Mouse (Mus musculus): ENCODE results near the gene Tanc1.
A peak's percentile ranks its signal among the peaks of the same experiment; 100 is the strongest.
"Not testable (repeated sequence)": the region's sequence is repeated elsewhere in the genome, so short reads cannot be mapped to it uniquely, and the experiment has no call there.

Gene Tanc1

DNA sequence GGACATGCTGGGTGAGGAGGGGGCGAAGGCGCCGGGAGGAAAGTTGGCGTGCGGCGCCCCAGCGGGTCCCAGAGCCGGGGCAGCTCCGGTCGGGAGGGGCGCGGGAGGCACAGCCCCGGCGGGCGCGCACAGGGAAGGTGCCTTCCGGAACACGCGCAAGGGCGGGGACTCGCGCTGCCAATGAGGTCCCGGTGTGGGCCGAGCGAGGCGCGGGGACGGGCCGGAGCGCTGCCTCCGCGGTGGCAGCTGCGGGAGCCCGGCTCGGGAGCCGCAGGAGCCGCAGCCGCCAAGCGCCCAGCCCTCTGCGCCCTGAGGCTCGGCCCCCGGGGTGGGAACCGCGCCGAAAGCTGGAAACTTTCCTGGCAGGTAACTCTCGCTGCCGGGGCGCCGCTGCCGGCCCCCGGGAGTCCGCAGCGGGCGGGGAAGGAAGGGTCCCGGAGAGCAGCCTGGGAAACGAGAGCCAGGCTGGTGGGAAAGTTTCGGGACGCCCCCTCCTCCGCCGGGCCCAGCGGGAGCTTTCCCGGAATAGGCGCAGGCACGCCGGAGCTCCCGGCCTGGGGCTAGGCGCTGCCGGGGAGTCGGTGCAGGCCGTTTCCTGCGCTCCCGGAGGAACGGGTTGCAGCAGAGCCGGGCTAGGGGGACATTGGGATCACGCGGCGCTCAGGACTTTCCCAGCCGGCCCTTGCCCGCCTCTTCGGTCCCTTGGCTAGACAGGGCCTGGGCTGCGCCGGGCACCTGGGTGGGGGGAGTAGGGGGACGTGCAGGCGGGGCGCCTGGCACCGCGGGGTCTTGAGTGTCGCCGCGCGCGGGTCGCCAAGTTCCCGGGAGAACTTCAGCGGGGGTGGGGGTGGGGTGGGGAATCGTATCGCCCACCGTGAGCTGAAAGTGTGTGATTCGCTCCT lies at the start of gene Tanc1:
Tanc1 (plus strand) TSS at position 212 of the 902 bp plus-strand sequence.
- DNase-seq (ENCODE audit: low spot score), result peak; percentile 89

GRCm38 (mm10) chr2:59562215-59562614 lies 49.6 kb upstream of the Tanc1 start:
- DNase-seq (ENCODE audit: low spot score), result no peak

DNA sequence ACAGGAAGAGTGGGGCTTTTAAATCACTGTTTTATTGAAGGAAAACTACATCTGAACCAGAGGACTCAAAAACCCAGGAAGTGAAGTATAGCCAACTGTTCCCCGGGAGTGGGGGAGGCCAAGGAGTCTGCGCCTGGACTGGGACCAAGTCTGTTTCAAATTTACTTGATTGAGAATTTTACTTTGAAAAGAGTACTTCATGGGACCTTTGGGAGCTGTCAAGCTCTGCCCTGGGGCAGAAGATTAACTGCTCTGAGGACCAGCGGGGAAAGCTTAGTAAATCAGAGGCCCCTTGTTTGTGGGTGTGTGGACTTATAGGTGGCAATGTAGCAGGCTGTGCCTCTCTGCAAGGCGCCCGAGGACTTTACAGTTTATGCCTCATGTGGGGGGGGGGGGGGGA lies 49.1 kb upstream of the Tanc1 start:
- DNase-seq (ENCODE audit: low spot score), result peak; percentile 30

DNA sequence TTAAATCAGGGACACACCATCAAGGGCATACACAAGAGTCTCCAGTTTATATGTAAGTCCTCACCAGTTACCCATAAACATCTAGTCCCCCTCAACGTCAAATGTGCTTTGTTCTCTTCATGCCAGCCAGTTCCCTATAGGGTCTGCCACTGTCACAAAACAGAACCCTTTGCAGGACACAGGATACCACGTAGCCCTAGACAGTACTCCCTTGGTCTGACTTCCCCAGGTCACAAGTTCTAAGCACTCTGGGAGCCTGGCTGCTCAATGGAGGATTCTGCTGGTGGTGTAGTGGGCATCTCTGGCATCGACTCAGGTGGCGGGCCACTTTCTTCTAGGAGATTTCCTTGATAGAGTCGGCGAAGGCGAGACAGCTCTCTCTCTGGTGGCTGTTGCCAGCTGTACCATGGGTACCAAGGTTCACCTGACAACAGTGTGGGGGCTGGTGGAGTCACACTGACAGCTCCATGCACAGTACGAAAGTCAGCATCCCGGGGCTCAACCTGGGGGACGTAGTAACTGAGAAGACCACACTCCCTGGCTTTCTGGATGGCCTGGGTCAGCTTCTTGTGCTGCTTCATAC lies 47.7 kb upstream of the Tanc1 start:
- not testable (repeated sequence) for DNase-seq (ENCODE audit: low spot score)

GRCm38 (mm10) chr2:59564947-59565346 lies 46.9 kb upstream of the Tanc1 start:
- no peak for DNase-seq (ENCODE audit: low spot score)

- no peak for DNase-seq (ENCODE audit: low spot score)
Observed at GRCm38 (mm10) chr2:59580939-59581338, 30.9 kb upstream of the Tanc1 start.

- DNase-seq (ENCODE audit: low spot score), result no peak
Observed at GRCm38 (mm10) chr2:59583961-59584360, 27.9 kb upstream of the Tanc1 start.

- DNase-seq (ENCODE audit: low spot score), result no peak
Observed at GRCm38 (mm10) chr2:59587387-59588095, 24.3 kb upstream of the Tanc1 start.

GRCm38 (mm10) chr2:59588096-59588405 lies 23.8 kb upstream of the Tanc1 start:
- no peak for DNase-seq (ENCODE audit: low spot score)

GRCm38 (mm10) chr2:59593341-59593902 lies 18.4 kb upstream of the Tanc1 start:
- no peak for DNase-seq (ENCODE audit: low spot score)

DNA sequence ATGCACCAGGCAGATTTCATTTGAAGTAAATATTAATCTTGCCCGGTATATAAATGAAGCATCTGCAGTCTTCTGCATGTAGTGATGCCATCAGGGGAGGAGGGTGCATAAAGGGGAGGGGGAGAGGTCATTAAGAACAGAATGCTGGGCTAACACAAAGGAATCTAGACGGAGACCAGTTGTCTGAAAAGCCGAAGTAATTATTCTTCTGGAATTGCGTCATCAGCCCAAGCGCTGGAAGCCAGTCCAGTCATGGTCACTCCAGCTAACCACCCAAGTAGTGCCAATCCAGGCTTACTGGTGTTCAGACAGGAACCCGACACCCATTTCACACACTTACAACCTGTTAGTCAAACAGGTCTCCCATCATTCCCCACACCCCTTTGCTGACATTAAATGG lies 17.7 kb upstream of the Tanc1 start:
- no peak for DNase-seq (ENCODE audit: low spot score)

GRCm38 (mm10) chr2:59596545-59596944 lies 15.3 kb upstream of the Tanc1 start:
- no peak for DNase-seq (ENCODE audit: low spot score)

GRCm38 (mm10) chr2:59598286-59598685 lies 13.6 kb upstream of the Tanc1 start:
- no peak for DNase-seq (ENCODE audit: low spot score)

GRCm38 (mm10) chr2:59598894-59599293 lies 12.9 kb upstream of the Tanc1 start:
- DNase-seq (ENCODE audit: low spot score), result no peak

DNA sequence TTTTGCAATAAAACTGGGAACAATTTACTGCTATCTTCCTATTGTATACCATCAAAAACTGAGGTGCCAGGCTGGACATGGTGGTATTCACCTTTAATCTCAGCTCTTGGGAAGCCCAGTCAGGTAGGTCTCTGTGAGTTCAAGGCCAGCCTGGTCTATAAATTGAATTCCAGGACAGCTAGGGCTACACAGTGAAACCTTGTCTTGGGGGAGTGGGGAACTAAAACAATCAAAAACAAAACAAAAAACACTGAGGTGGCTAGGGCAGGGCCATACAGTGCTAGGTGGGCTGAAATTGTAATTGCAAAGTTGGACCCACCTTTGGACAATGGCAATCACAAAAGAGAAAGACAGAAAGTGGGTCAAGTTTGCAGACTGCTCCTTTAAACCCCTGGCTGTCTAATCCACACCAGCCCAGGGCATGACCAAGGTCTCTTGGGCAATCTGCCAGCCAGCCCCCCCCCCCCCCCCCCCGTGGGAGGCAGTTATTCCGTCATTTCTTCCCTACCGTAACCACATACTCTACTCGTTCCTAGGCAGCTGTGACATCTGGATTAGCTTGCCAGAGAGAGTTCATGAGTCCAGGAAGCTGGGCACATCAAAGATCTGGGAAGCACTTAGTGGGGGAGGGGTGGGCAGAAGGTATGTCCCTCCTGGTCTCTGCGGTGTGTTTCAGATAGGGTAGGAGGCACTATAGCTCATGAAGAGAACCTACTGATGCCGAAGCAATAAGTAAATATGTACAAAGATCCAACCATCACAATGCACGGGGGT lies 12.3 kb upstream of the Tanc1 start:
- DNase-seq (ENCODE audit: low spot score), result peak; percentile 56

DNA sequence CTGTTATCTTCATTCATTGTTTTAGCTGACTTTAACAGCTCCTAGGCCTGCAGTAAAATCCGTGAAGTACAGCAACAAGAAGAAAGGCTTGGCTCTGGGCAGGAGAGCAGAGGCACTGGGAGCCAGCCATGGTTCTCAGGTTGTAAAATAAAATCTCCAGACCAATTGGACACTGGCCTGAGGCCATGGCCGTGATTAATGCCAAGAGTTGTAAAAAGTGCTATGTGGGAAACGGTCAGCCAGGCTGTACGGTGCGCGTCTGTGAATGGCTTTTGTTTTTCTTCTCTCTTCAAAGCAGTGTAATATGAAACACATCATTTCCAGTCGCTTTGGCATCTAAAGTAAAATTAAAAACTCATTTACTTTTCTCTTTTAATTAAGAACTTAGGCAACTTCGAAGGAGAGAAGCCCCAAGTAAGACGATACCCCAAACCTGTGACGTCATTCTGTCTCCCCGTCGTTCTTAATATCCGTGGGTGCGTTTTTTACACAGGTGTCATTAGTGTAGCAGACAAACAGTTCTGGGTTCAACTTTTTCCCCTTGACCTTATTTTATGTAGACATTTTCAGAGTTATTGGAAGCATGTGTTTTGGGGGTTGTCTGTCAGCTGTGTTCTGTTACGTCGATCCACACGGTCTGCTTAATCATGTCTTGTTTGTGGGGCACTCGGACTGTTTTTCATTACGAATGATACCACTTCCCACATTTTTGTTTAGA lies 11.6 kb upstream of the Tanc1 start:
- DNase-seq (ENCODE audit: low spot score), result no peak

DNA sequence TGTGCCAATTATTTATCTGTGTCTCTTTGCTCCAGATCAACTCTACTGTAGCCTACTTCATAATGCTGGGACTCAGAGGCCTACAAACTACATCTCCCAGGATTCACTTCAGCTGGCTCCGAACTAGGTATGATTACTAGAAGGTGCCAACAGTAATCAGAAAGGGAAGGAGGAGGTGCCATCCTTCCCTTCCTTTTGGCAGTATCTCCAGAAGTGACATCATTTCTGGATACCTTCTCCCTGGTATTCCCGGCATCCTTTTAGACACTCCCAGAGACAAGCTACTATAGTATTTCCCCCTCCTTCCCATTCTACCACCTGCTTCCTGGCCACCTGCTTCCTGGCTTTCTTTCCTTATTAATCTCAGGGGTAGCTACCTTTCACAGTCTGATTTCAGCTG lies 10.9 kb upstream of the Tanc1 start:
- no peak for DNase-seq (ENCODE audit: low spot score)

GRCm38 (mm10) chr2:59601452-59601851 lies 10.4 kb upstream of the Tanc1 start:
- DNase-seq (ENCODE audit: low spot score), result no peak

DNA sequence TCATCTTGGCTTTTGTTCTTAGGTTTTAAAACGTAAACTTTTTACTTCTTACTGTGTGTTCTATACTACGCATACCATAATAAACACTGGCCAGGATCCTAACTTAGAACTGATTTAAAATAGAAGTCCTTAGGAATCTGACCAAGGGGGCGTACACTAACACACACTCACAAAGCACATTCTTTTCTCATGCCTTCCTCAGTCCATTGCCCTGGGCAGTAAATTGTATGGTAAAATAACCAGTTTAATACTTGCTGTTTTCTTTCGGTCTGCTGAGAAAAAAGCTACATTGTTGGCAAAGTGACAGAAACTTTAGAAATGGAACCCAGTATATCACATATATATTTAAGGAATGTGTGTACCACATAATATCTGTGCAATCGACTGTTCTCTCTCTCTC lies 2.9 kb upstream of the Tanc1 start:
- DNase-seq (ENCODE audit: low spot score), result no peak

GRCm38 (mm10) chr2:59611216-59611810 lies 529 bp upstream of the Tanc1 start:
- DNase-seq (ENCODE audit: low spot score), result no peak
